Mouse (Mus musculus) E14TG2a.4 (cell line): ENCODE measurements around the gene Fam234a.

Experiments
- H3K27me3 ChIP-seq: 2 replicates; pipeline ENCODE4 v1.6.1; 2014; ENCODE audit warnings: low read length, control low read depth; ENCODE audit not compliant: insufficient read depth
- H3K36me3 ChIP-seq: 2 replicates; pipeline ENCODE4 v1.6.1; 2014; ENCODE audit warnings: low read length, control low read depth; ENCODE audit not compliant: insufficient read depth
- H3K4me1 ChIP-seq: replicated peaks from 2 replicates; pipeline ENCODE4 v1.6.1; 2014; ENCODE audit warnings: low read depth, low read length, control low read depth
- H3K4me3 ChIP-seq: replicated peaks from 2 replicates; pipeline ENCODE4 v1.5.1; 2014; ENCODE audit warnings: mild to moderate bottlenecking, low read length
- H3K9me3 ChIP-seq: 2 replicates; pipeline ENCODE4 v1.6.1; 2014; ENCODE audit warnings: low read length, control low read depth
- CTCF ChIP-seq: conservative IDR thresholded peaks from 2 replicates; pipeline ENCODE4 v1.5.1; 2014; ENCODE audit warnings: low read length
- NANOG ChIP-seq: IDR thresholded peaks from 2 replicates; pipeline ENCODE4 v1.6.1; 2014; ENCODE audit warnings: borderline replicate concordance, low read length, mixed read lengths
- POU5F1 ChIP-seq: IDR thresholded peaks from 2 replicates; pipeline ENCODE4 v1.6.1; 2014; ENCODE audit warnings: low read length, borderline replicate concordance

The Fam234a gene

DNA sequence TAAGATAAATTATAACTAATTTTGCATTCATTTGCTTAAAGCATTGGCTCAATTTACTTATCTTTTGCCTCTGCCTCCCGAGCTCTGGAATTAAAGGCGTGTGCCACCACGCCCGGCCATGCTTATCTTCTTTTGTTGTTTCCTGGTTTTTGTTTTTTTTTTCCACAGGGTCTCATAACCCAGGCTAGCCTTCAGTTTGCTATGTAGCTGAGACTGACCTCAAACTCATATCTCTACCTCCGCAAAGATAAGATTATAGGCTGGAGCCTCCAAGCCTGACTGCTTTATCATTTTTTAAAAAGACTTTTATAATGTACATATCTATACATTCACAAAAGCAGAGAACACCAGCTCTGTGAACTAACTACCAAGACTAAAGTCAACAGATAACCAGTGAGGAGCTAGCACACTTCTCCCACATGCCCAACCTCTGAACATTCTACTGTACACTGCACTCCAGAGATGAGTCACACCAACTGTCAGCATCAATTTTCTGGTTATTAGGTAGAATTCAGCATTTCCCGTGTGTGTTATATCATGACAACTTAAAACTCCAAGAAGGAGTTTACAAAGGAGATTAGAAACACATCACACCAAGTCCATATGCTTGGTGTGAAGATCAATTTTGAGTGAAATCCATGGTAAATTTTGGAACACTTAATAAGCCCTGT lies 3.8 kb downstream of the Fam234a start:
- Histone ChIP-seq H3K9me3 (no peaks in the 10 kb centered on the region), H3K4me1 (peaks cover 48% of the 10 kb centered on the region), H3K36me3 (no peaks in the 10 kb centered on the region), H3K4me3 (no peak overlapping the region), H3K27me3 (no peaks in the 10 kb centered on the region)
- TF ChIP-seq CTCF = no peak
- no peak for TF ChIP-seq NANOG
- no peak for TF ChIP-seq POU5F1

DNA sequence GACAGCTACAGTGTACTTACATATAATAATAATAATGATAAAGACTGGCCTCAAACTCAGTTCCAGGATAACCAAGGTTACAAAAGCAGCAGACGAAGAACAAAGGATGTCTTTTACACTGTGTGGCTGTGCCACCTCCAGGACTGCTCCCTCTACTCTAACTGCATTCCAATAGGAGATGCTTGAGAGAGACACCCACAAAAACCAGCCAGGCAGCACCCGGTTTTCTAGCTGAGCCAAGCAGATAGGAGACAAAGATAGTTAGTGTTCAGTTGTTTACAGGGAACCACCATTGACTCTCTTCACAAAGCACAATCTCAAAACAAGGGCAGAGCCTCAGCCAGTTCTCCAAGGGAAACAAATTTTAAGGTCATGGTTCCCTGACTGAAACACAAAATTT lies 4.5 kb downstream of the Fam234a start:
- no peaks in the 10 kb centered on the region for H3K36me3 ChIP-seq

DNA sequence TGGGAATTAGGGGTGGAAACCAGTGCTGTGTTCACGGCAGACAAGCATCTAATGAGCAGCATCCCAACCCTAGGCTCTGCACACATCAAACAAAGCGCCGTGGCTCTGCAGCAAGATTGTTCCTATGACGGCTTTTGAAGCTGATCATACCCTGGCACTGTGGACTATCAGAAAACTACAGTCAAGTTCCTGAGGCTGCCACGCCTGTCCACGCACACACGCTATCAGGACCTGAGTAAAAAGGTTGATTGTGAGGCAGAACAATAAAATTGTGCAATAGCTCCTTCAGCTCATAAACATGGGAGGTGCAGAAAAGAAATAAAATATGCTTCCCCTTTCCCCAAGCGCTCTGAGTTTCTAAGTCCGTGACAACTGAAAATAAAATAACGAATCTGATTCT lies 6.4 kb downstream of the Fam234a start:
- H3K9me3 ChIP-seq = no peaks in the 10 kb centered on the region
- no peaks in the 10 kb centered on the region for H3K27me3 ChIP-seq
- H3K4me1 ChIP-seq = peaks cover 38% of the 10 kb centered on the region
- no peak overlapping the region for H3K4me3 ChIP-seq
- no peaks in the 10 kb centered on the region for H3K36me3 ChIP-seq
- TF ChIP-seq NANOG (no peak), CTCF (no peak), POU5F1 (no peak)

More for the DNA sequence above, 4.5 kb downstream of the Fam234a start:
- H3K4me1 ChIP-seq = peaks cover 43% of the 10 kb centered on the region
- no peaks in the 10 kb centered on the region for H3K27me3 ChIP-seq
- no peaks in the 10 kb centered on the region for H3K9me3 ChIP-seq
- H3K4me3 ChIP-seq = no peak overlapping the region
- no peak for TF ChIP-seq NANOG
- TF ChIP-seq POU5F1 = no peak
- no peak for TF ChIP-seq CTCF

DNA sequence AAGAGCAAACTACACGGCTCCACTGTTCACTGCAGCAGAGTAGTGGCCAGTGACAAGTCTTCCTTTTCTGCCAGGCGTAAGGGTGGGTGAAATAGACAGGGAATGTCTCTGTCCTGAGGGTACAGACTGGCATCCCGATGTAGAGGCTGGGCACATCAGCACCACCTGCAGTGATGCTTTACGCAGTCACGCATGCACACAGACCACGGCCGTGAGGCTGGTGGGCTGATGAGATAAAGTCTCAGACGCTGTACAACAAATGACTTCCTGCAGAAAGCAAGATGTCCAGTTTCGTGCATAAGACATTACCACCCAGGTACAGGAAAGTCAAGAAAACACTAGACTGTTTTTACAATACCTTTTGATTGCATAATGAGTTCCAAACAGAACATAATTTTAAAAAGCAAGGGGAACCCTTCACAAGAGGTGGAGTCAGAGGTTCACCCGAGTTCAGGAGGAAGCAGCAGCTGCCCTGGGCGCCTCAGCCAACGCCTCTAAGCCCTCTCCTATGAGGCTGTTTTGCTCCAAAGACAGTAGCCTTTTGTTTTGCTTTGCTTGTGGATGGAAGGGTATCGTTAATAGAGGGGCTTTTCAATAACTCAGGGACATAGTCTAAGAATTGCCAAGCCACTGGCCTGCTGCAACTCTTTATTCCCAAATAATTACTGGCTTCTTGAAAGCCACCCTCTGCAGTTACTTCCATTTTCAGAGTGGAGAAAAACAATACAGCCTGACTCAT lies 8.8 kb downstream of the Fam234a start:
- peaks cover 30% of the 10 kb centered on the region for H3K4me1 ChIP-seq
- no peaks in the 10 kb centered on the region for H3K27me3 ChIP-seq
- no peaks in the 10 kb centered on the region for H3K36me3 ChIP-seq
- TF ChIP-seq POU5F1 (no peak), NANOG (no peak), CTCF (no peak)
- H3K9me3 ChIP-seq = no peaks in the 10 kb centered on the region
- H3K4me3 ChIP-seq = no peak overlapping the region

DNA sequence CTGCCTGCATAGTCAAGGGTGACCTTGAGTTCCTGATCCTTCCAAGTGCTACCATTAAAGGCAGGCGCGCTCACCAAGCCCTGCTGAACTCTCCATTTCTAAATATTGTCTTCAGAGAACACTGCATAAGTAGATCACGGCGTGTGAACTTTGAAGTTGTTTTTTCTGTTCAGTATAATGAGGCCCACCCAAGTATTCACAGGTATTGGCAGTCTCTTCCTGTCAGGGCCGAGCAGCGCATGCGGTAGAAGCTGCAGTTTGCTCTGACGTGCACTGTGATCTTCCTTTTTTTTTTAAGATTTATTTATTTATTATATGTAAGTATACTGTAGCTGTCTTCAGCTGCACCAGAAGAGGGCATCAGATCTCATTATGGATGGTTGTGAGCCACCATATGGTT lies 9.7 kb downstream of the Fam234a start:
- no peaks in the 10 kb centered on the region for H3K9me3 ChIP-seq
- no peaks in the 10 kb centered on the region for H3K36me3 ChIP-seq
- no peak overlapping the region for H3K4me3 ChIP-seq
- H3K4me1 ChIP-seq = peaks cover 23% of the 10 kb centered on the region
- TF ChIP-seq POU5F1 (no peak), NANOG (no peak), CTCF (no peak)
- no peaks in the 10 kb centered on the region for H3K27me3 ChIP-seq

DNA sequence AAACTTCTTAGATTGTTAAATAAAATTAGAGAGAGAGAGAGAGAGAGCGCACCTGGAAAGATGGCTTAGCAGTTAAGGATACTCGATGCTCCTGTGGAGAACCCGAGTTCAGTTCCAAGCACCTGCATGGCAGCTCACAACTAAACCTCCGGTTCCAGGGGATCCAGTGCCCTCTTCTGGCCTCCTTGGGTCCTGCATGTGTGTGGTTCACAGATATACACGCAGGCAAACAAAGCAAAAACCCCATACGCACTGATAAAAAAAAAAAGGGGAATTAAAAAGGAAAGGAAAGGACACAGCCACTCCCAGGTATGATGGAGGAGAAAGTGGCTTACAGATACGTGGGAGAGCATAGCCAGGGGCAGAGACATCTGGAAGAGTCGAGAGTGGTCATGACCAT lies 11.2 kb downstream of the Fam234a start:
- TF ChIP-seq CTCF (peak; percentile 68), POU5F1 (no peak)
- H3K4me1 ChIP-seq = peaks cover 23% of the 10 kb centered on the region
- no peaks in the 10 kb centered on the region for H3K36me3 ChIP-seq
- no peak overlapping the region for H3K4me3 ChIP-seq
- H3K9me3 ChIP-seq = no peaks in the 10 kb centered on the region
- H3K27me3 ChIP-seq = no peaks in the 10 kb centered on the region

DNA sequence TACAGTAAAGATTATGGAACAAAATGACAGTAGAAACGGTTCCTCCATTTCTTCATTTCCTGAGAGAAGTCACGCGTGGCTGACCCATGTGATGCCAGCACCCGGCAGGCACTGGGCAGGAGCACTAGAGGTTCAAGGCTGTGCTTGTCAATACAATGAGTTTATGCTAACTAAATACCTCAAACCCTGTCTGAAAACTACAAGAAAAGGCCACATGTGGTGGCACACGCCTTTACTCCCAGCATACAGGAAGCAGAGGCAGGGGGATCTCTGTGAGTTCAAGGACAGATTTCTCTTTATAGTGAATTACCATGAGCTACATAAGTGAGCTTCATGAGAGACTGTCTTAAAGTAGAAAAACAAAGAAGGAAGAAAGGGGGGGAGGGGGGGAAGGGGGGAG lies 12.9 kb downstream of the Fam234a start:
- Histone ChIP-seq H3K36me3 (no peaks in the 10 kb centered on the region), H3K4me1 (peaks cover 22% of the 10 kb centered on the region), H3K27me3 (no peaks in the 10 kb centered on the region), H3K9me3 (no peaks in the 10 kb centered on the region), H3K4me3 (no peak overlapping the region)
- no peak for TF ChIP-seq NANOG
- TF ChIP-seq CTCF = no peak
- no peak for TF ChIP-seq POU5F1

DNA sequence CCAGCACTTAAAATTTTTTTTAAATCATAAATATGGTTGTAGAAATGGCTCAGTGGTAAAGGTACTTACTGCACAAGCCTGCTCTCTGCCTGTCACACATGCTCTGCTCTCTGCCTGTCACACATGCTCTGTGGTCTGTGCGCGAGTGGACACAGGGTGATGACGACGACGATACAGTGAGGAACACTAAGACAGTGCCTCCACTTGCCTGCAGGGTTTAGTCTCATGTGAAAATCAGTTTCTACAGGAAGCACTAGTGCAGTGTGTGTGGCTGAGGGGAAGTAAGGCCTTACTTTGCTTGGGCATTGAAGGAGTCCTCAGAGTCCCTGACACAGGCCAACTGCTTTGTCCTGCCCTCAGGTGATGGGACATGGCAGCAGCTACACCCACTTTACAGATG lies 14.3 kb downstream of the Fam234a start:
- Histone ChIP-seq H3K4me1 (peaks cover 27% of the 10 kb centered on the region), H3K4me3 (no peak overlapping the region), H3K27me3 (no peaks in the 10 kb centered on the region), H3K9me3 (no peaks in the 10 kb centered on the region), H3K36me3 (no peaks in the 10 kb centered on the region)
- no peak for TF ChIP-seq CTCF
- TF ChIP-seq NANOG = no peak
- TF ChIP-seq POU5F1 = no peak

DNA sequence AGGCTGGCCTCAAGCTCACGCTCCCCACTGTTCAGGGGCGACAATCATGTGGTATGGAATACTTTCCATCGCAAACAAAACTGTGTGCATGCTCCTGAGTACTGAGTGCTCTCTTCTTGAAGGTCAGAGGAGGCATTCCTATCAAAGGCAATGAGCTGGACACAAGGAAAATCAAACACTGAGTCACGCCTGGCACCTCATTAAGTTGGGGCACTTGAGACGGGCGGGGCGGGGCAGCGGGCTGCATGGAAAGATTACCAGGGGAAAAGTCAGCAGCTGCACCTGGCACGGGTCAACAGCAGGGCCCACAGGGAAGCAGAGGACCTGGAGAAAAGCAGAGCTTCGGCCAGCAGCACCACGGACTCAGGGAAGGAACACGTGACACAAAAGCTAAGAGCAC lies 18.9 kb downstream of the Fam234a start:
- Histone ChIP-seq H3K4me3 (no peak overlapping the region), H3K36me3 (peaks cover 4% of the 10 kb centered on the region; the same call in 1 of the 2 replicates), H3K27me3 (no peaks in the 10 kb centered on the region), H3K9me3 (no peaks in the 10 kb centered on the region), H3K4me1 (peaks cover 8% of the 10 kb centered on the region)
- TF ChIP-seq POU5F1 (no peak), CTCF (no peak), NANOG (no peak)
